ENCODE assay signal across 21 mouse cellular contexts in the genomic region with DNA sequence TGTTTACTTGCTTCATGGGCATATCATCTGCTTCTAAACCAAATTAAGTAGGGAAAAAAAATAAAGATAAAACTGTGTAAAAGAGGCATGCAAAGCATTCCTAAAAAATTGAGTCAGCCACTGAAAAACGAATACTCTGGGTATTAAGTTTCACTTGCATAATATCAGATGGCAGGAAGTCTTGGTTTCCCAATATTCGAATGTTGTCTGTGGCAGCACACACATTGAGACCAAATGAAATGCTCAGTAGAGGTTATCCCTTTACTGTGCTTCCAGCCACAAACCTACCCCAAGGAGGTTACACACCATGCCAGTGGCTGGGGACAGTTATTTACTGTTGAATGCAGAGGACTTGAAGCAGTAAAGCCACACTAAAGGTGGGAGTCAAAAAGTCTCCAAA.
DNase-seq lines count a peak whose midpoint lies in the region; ATAC-seq and TF ChIP-seq lines count a peak whose summit lies in the region.
"Had no signal": no experiment of that assay in that cellular context is flagged by ENCODE, and none has a peak within 500 bp of the region (broad histone marks: within the 10 kb centered on the region; RNA-seq: fewer than 3 reads in every experiment).

No protein-coding gene starts in this region.

- TF ChIP-seq CTCF in embryonic fibroblast, embryonic 13.5 days (IDR thresholded peaks at IDR 0.05; ENCODE audit: borderline replicate concordance, insufficient read depth, low read length): no peak

- H3K27me3 ChIP-seq in kidney, embryonic 15.5 days: no peaks in the 10 kb centered on the region
- H3K27me3 ChIP-seq: heart, embryonic 15.5 days; megakaryocyte, embryonic 14.5 days; stomach, embryonic 15.5 days had no signal

- 0 out of 2 replicates have a peak overlapping the region, but pooled peaks have one; percentile 13 for H3K27ac ChIP-seq in kidney, embryonic 15.5 days
- peak overlapping the region; percentile 82 for H3K27ac ChIP-seq in embryonic fibroblast, embryonic 13.5 days (ENCODE audit: insufficient read depth, low read length)
- H3K27ac ChIP-seq: left cerebral cortex, adult 2 months; liver, embryonic 14.5 days; stomach, embryonic 15.5 days had no signal

- WGBS in kidney, embryonic 15.5 days: 35% methylated on average over 2 of the region's 2 CpGs

- peaks cover 10% of the 10 kb centered on the region for H3K4me1 ChIP-seq in kidney, embryonic 15.5 days
- H3K4me1 ChIP-seq in embryonic fibroblast, embryonic 13.5 days (ENCODE audit: control insufficient read depth, insufficient read depth, low read length): peaks cover 5% of the 10 kb centered on the region
- H3K4me1 ChIP-seq: megakaryocyte, embryonic 14.5 days; stomach, embryonic 15.5 days had no signal

- no peak for DNase-seq in kidney, postnatal 14 days
- peak; percentile 13 for DNase-seq in 3134 (ENCODE audit: extremely low read depth, insufficient read length, low spot score)
- DNase-seq in Muller cell, postnatal 12 days (ENCODE audit: inconsistent ontology term): peak; percentile 35
- no peak for DNase-seq in ovary, adult 18-20 months (ENCODE audit: low spot score)
- DNase-seq in ovary, postnatal 36 days (ENCODE audit: low spot score): no peak
- no peak for DNase-seq in adrenal gland, postnatal 25 days
- DNase-seq: adrenal gland, postnatal 14 days; cerebellum, adult 9-10 months; forebrain, postnatal 0 days; heart, adult 2 months; kidney, adult 9 months had no signal

- 0 out of 2 replicates have a peak, but pooled peaks cover 1% of the 10 kb centered on the region for H3K36me3 ChIP-seq in kidney, embryonic 15.5 days
- H3K36me3 ChIP-seq: G1E; heart, embryonic 15.5 days; stomach, embryonic 15.5 days had no signal

- H3K4me2 ChIP-seq in kidney, embryonic 15.5 days: no peak overlapping the region
- H3K4me2 ChIP-seq: heart, embryonic 15.5 days; stomach, embryonic 15.5 days had no signal

- H3K9ac ChIP-seq in kidney, embryonic 15.5 days: no peak overlapping the region
- H3K9ac ChIP-seq: forebrain, postnatal 0 days; heart, embryonic 15.5 days; liver, embryonic 14.5 days; stomach, embryonic 15.5 days had no signal

- no peaks in the 10 kb centered on the region for H3K9me3 ChIP-seq in kidney, embryonic 15.5 days (replicated peaks)
- H3K9me3 ChIP-seq: heart, embryonic 15.5 days; megakaryocyte, embryonic 14.5 days; stomach, embryonic 15.5 days had no signal

- H3K4me3 ChIP-seq in kidney, embryonic 15.5 days (replicated peaks): no peak overlapping the region
- no peak overlapping the region for H3K4me3 ChIP-seq in embryonic fibroblast, embryonic 13.5 days (ENCODE audit: insufficient read depth, low read length)
- H3K4me3 ChIP-seq: heart, adult 2 months; heart, embryonic 15.5 days; left cerebral cortex, adult 2 months; megakaryocyte, embryonic 14.5 days; stomach, embryonic 15.5 days had no signal

- TF ChIP-seq POLR2A in embryonic fibroblast, embryonic 13.5 days (IDR thresholded peaks at IDR 0.05; ENCODE audit: low read depth, low read length): no peak

- no peak for ATAC-seq in kidney, embryonic 15.5 days (replicated peaks; ENCODE audit: low FRiP score)
- ATAC-seq: CD4-positive, CD25-positive, alpha-beta regulatory T cell, adult 4 months; midbrain, embryonic 16.5 days had no signal

Comparison
In these comparisons a context has a peak if more than half of its experiments do, and no peak if none do; other contexts are left out.
1. DNase-seq: peak in 3134 (single experiment) and Muller cell, postnatal 12 days (single experiment); none in kidney, postnatal 14 days (single experiment), ovary, adult 18-20 months (single experiment), ovary, postnatal 36 days (single experiment) and adrenal gland, postnatal 25 days (single experiment).